Mouse (Mus musculus) hindbrain, embryonic 16.5 days (tissue): ENCODE measurements around the gene Zcchc9. TPM values are rescaled to one million over a fixed set of nuclear protein-coding genes. Genes with fewer than 3 reads are reported as not detected.

Experiments
- ATAC-seq: fragments of 200-750 bp; cut with Nextera tagmentation; 2 replicates; pipeline ENCODE4 v1.8.0; 2017; ENCODE audit warnings: moderate TSS enrichment, moderate library complexity
- H3K27ac ChIP-seq: fragments of 300-500 bp; sonication (generic); 2 replicates; pipeline ENCODE4 v1.5.1; 2014; ENCODE audit warnings: low read depth, mild to moderate bottlenecking, control low read depth, low read length, moderate library complexity
- H3K27me3 ChIP-seq: fragments of 300-500 bp; sonication (generic); replicated peaks from 2 replicates; pipeline ENCODE4 v1.6.1; 2014; ENCODE audit warnings: low read length; ENCODE audit not compliant: control insufficient read depth, insufficient read depth
- H3K36me3 ChIP-seq: fragments of 300-500 bp; sonication (generic); 2 replicates; pipeline ENCODE4 v1.6.1; 2014; ENCODE audit warnings: mild to moderate bottlenecking, low read length, moderate library complexity, mixed read lengths; ENCODE audit not compliant: control insufficient read depth, insufficient read depth
- H3K4me1 ChIP-seq: fragments of 300-500 bp; sonication (generic); 2 replicates; pipeline ENCODE4 v1.6.1; 2014; ENCODE audit warnings: low read depth, low read length; ENCODE audit not compliant: control insufficient read depth, insufficient read depth
- H3K4me2 ChIP-seq: fragments of 300-500 bp; sonication (generic); 2 replicates; pipeline ENCODE4 v1.6.1; 2014; ENCODE audit warnings: mild to moderate bottlenecking, low read length, control low read depth, moderate library complexity
- H3K4me3 ChIP-seq: fragments of 300-500 bp; sonication (generic); 2 replicates; pipeline ENCODE4 v1.5.1; 2014; ENCODE audit warnings: mild to moderate bottlenecking, low read length, control low read depth, moderate library complexity
- H3K9ac ChIP-seq: fragments of 300-500 bp; sonication (generic); 2 replicates; pipeline ENCODE4 v1.6.1; 2014; ENCODE audit warnings: low read depth, mild to moderate bottlenecking, control low read depth, low read length, moderate library complexity
- H3K9me3 ChIP-seq: fragments of 300-500 bp; sonication (generic); 2 replicates; pipeline ENCODE4 v1.6.1; 2014; ENCODE audit warnings: mild to moderate bottlenecking, low read length, moderate library complexity; ENCODE audit not compliant: control insufficient read depth
- WGBS: fragments of 180-500 bp; shearing (Covaris S2); extraction: QIAGEN DNeasy Blood & Tissue Kit; methylation state at CpG from one replicate; pipeline ENCODE4 v1.1.7; 2014; 5-methylcytosine and 5-hydroxymethylcytosine counted together
- polyA plus RNA-seq: library from polyadenylated mRNA; unstranded; fragments of >200 nt; fragmentation: Nextera tagmentation; extraction: Ambion mirVana; gene quantifications from 2 replicates; pipeline ENCODE4 v1.2.1, GENCODE M21; 2015

Gene Zcchc9
- polyA plus RNA-seq, 1 experiment from 2014 or later = 15.8 TPM

- no peak overlapping the region for H3K27ac ChIP-seq
- peaks cover 38% of the 10 kb centered on the region for H3K36me3 ChIP-seq
- H3K27me3 ChIP-seq = no peaks in the 10 kb centered on the region
- 91% methylated on average over 5 of the region's 5 CpGs for whole genome bisulfite sequencing
- ATAC-seq = no peak
- no peaks in the 10 kb centered on the region for H3K9me3 ChIP-seq
- H3K4me3 ChIP-seq = no peak overlapping the region
- H3K4me2 ChIP-seq = no peak overlapping the region
- H3K9ac ChIP-seq = no peak overlapping the region
- H3K4me1 ChIP-seq = peaks cover 5% of the 10 kb centered on the region
Observed at GRCm38 (mm10) chr13:91801726-91802125, 5.8 kb downstream of the Zcchc9 start.

GRCm38 (mm10) chr13:91797442-91797841 lies 10.1 kb downstream of the Zcchc9 start:
- Histone ChIP-seq H3K4me2 (no peak overlapping the region), H3K9me3 (no peaks in the 10 kb centered on the region), H3K4me1 (no peaks in the 10 kb centered on the region), H3K36me3 (peaks cover 29% of the 10 kb centered on the region), H3K27ac (no peak overlapping the region), H3K27me3 (no peaks in the 10 kb centered on the region), H3K9ac (no peak overlapping the region), H3K4me3 (no peak overlapping the region)
- 88% methylated on average over 10 of the region's 10 CpGs for WGBS
- no peak for ATAC-seq

GRCm38 (mm10) chr13:91796916-91797315 lies 10.6 kb downstream of the Zcchc9 start:
- Histone ChIP-seq H3K4me2 (no peak overlapping the region), H3K9ac (no peak overlapping the region), H3K4me3 (no peak overlapping the region), H3K36me3 (peaks cover 29% of the 10 kb centered on the region), H3K4me1 (no peaks in the 10 kb centered on the region), H3K27me3 (no peaks in the 10 kb centered on the region), H3K9me3 (no peaks in the 10 kb centered on the region), H3K27ac (no peak overlapping the region)
- no peak for ATAC-seq
- WGBS = 90% methylated on average over 6 of the region's 6 CpGs

GRCm38 (mm10) chr13:91796003-91796402 lies 11.5 kb downstream of the Zcchc9 start:
- Histone ChIP-seq H3K27me3 (no peaks in the 10 kb centered on the region), H3K36me3 (peaks cover 25% of the 10 kb centered on the region), H3K4me1 (no peaks in the 10 kb centered on the region), H3K27ac (no peak overlapping the region), H3K9me3 (no peaks in the 10 kb centered on the region), H3K4me3 (no peak overlapping the region), H3K9ac (no peak overlapping the region), H3K4me2 (no peak overlapping the region)
- WGBS = 73% methylated on average over 6 of the region's 6 CpGs
- ATAC-seq = no peak; the same call in 1 of the 2 replicates

DNA sequence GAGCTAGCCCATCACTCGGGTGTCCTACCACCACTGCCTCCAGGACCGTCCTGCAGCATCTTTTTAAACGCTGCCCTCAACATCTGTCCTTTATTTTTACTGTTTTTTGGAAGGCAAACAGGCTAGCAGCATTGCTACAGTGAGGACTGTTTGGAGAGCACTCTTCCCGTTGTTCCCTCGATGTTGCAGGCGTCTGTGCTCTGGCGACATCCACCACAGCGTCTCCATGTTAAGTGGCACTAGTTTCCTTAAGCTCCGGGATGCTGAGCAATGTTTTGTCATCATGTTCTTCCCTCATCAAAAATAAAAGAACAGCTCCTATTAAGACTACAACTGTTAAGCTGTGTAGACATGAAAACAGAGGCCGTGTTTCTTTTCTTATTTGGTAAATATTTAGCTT lies 11.9 kb downstream of the Zcchc9 start:
- no peaks in the 10 kb centered on the region for H3K4me1 ChIP-seq
- WGBS = 91% methylated on average over 10 of the region's 10 CpGs
- ATAC-seq = peak; percentile 34; the same call in 1 of the 2 replicates
- H3K4me3 ChIP-seq = no peak overlapping the region
- peaks cover 23% of the 10 kb centered on the region for H3K36me3 ChIP-seq
- no peaks in the 10 kb centered on the region for H3K9me3 ChIP-seq
- no peak overlapping the region for H3K4me2 ChIP-seq
- no peaks in the 10 kb centered on the region for H3K27me3 ChIP-seq
- H3K27ac ChIP-seq = no peak overlapping the region
- no peak overlapping the region for H3K9ac ChIP-seq

DNA sequence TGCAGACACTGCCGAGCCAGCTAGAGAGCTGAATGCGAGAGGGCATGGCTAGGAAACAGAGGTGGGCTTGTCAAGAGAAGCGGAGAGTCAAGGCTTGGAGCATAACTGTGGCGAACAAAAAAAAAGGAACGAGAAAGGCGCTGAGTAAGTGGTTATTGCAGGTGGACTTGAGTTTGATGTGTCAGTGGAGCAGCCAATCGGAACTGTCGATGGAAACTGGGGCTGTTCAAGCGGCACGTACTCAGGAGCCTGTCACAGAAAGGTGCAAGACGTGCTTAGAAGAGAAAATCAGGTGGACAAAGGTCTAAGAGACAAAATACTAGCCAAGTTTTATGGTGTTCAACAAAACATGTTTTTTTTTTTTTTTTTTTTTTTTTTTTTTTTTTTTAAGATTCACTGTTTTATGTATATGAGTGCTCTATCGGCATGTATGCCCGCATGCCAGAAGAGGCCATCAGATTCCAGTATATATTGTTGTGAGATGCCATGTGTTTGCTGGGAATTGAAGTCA lies 12.5 kb downstream of the Zcchc9 start:
- 99% methylated on average over 13 of the region's 13 CpGs for WGBS
- no peaks in the 10 kb centered on the region for H3K27me3 ChIP-seq
- H3K9ac ChIP-seq = no peak overlapping the region
- ATAC-seq = 0 out of 2 replicates have a peak, but pooled peaks have one; percentile 30
- H3K36me3 ChIP-seq = peaks cover 18% of the 10 kb centered on the region
- no peak overlapping the region for H3K27ac ChIP-seq
- no peak overlapping the region for H3K4me3 ChIP-seq
- no peak overlapping the region for H3K4me2 ChIP-seq
- no peaks in the 10 kb centered on the region for H3K4me1 ChIP-seq
- no peaks in the 10 kb centered on the region for H3K9me3 ChIP-seq

DNA sequence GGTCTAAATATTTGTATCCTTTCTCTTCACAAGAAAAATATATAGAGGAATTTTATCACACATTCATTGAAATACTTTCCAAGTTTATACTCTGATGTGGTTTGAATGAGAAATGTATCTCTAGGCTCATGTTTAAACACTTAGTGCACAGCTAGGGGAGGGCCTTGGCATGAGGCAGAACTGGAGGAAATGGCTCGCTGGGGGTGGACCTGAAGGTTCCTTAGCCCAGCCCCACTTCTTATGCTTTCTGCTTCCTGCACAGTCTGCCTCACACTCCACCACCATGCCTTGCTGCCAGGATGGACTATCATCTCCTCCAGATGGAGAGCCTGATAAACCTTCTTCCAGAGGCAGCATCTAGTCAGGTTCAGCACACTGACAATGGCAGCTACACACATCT lies 15.5 kb downstream of the Zcchc9 start:
- Histone ChIP-seq H3K9ac (no peak overlapping the region), H3K4me3 (no peak overlapping the region), H3K4me1 (no peaks in the 10 kb centered on the region), H3K9me3 (no peaks in the 10 kb centered on the region), H3K27ac (no peak overlapping the region), H3K4me2 (no peak overlapping the region), H3K36me3 (peaks cover 6% of the 10 kb centered on the region), H3K27me3 (no peaks in the 10 kb centered on the region)
- no peak for ATAC-seq
- WGBS = 89% methylated on average over 1 of the region's 1 CpGs

DNA sequence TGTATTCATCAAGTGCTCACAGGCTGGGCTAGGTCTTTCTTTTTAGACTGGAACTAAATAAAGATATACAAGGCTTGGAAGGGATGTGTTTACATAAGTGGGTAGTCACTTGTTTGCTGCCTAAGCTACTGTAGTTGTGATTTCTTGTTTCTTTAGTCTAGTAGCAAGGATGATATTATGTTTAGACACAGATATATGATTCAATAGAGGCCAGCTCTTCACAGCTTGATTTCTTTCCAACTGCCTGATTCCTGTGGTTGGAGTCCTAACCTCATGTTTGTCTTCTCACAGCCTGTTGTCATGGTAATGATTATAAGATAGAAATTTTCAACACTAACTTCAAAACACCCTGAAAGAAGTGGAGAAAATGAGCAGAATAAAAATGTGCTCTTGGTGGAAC lies 27.6 kb downstream of the Zcchc9 start:
- ATAC-seq = no peak
- Histone ChIP-seq H3K4me1 (no peaks in the 10 kb centered on the region), H3K36me3 (no peaks in the 10 kb centered on the region), H3K4me3 (no peak overlapping the region), H3K9ac (no peak overlapping the region), H3K27me3 (no peaks in the 10 kb centered on the region), H3K9me3 (no peaks in the 10 kb centered on the region), H3K27ac (no peak overlapping the region), H3K4me2 (no peak overlapping the region)

DNA sequence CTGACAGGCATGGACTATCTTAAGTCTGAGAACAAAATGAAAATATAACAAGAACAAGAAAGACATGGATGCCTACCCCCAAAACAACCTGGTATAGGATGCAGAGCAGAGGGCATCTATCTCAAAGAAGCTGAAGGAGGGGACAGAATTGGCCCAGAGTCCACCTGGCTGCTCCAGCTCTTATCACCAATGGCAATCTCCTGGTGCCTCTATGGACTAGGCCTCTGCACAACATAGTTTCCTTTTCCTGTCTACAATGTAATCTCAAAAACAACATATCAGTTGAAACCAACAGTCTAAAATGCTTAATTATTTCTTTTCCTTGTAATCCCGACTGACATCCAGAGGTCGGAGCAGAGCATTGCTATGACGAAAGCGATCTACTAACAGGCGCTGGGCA lies 29.4 kb downstream of the Zcchc9 start:
- ATAC-seq = no peak
- no peaks in the 10 kb centered on the region for H3K27me3 ChIP-seq
- H3K4me3 ChIP-seq = no peak overlapping the region
- WGBS = 91% methylated on average over 5 of the region's 5 CpGs
- H3K4me2 ChIP-seq = no peak overlapping the region
- H3K4me1 ChIP-seq = no peaks in the 10 kb centered on the region
- no peaks in the 10 kb centered on the region for H3K36me3 ChIP-seq
- no peaks in the 10 kb centered on the region for H3K9me3 ChIP-seq
- no peak overlapping the region for H3K9ac ChIP-seq
- no peak overlapping the region for H3K27ac ChIP-seq
